Mouse (Mus musculus): Measurements from ENCODE around the gene Fbxo10.
"Not testable (repeated sequence)": the region's sequence is repeated elsewhere in the genome, so short reads cannot be mapped to it uniquely, and the experiment has no call there.

Fbxo10 gene

DNA sequence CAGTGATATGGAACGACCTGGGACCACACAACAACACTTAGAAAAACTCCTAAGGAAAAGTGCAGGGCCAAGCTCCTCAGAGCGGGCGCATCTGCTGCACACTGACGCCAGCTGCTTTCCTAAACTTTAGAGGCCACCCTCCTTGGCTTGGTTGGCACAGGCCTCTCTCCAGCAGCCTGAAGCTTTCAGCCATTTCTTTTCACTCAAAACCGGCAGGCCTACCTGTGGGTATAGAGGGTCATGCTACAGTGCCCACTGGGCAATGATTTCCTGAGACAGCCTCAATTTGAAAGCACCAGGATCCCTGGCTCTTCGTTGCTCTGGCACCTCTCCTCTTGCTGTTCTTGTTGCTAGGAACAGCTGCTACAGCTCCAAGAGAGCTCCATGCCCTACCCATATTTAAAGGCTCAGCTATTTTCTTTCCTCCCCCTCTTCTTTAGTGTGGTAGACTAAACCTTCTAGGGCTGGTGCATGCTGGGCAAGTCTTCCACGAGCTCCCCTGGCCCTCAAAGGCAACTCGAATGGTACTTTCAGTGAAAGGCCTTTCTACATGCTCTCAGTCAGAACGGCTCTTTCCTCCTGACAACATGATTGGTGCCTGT is 37.0 kb downstream of the Fbxo10 start:
- DNase-seq: peak; percentile 26 to 34

DNA sequence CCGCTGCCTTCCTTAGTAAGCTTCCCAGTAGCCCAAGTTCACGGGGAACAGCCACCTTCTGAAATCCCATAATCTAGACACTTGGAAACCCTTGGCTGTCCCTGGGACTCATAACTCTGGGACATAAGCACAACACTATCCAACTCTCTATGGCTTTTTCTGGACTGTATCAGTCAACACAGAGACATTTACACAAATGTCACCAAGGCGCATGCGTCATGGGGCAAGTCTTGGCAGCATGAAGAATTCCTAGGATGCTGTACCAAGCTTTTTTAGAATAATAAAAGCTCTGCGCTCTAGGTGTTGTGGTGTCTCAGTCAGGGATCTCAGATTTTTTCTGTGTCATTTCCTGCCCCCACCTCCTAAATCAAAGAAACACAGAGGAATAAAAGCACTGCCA is 37.7 kb downstream of the Fbxo10 start:
- DNase-seq: no peak

DNA sequence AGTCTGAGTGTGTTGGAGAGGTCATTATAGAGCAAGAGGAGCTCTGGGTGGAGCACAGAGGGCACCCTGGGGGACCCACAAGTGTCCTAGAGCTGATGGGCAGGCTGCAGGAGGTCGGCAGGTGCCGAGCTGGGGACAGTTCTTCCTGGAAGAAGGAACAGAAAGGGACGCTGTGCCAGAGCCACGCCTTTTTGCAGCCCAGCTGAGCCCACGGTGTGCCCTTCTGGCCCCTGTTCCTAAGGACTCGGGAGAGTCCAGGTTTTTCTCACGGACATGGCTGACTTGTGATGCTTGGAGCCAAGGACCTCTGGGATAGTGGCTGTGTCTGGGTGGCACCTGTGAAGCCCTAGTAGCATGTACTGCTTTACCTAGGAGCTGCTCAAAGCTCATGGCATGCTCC is 43.6 kb downstream of the Fbxo10 start:
- no peak for DNase-seq

DNA sequence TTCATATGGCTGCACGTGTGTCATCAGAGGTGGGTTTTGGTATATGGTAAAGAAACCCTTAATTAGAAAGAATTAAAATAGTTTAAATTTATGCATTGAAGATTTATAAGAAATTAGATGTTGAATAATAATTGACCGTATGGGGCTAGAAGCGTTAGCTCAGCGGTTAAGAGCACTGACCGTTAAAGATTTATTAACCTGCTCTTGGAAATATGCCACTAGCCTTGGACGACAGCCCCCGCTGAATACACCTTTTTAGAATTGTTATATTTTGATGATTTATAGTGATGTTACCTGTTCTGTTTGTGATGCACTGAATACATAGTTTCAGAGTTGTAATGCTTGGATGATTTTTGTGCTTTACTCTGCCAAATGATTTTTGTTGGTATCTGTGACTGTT is 44.9 kb downstream of the Fbxo10 start:
- not testable (repeated sequence) for DNase-seq

GRCm38 (mm10) chr4:45038879-45039278 is 45.5 kb downstream of the Fbxo10 start:
- DNase-seq: not testable (repeated sequence)

GRCm38 (mm10) chr4:45037455-45038410 is 46.7 kb downstream of the Fbxo10 start:
- DNase-seq: no peak

- DNase-seq: no peak
These were observed 47.8 kb downstream of the Fbxo10 start for GRCm38 (mm10) chr4:45036571-45036970.

GRCm38 (mm10) chr4:45036048-45036447 is 48.4 kb downstream of the Fbxo10 start:
- DNase-seq: no peak

DNA sequence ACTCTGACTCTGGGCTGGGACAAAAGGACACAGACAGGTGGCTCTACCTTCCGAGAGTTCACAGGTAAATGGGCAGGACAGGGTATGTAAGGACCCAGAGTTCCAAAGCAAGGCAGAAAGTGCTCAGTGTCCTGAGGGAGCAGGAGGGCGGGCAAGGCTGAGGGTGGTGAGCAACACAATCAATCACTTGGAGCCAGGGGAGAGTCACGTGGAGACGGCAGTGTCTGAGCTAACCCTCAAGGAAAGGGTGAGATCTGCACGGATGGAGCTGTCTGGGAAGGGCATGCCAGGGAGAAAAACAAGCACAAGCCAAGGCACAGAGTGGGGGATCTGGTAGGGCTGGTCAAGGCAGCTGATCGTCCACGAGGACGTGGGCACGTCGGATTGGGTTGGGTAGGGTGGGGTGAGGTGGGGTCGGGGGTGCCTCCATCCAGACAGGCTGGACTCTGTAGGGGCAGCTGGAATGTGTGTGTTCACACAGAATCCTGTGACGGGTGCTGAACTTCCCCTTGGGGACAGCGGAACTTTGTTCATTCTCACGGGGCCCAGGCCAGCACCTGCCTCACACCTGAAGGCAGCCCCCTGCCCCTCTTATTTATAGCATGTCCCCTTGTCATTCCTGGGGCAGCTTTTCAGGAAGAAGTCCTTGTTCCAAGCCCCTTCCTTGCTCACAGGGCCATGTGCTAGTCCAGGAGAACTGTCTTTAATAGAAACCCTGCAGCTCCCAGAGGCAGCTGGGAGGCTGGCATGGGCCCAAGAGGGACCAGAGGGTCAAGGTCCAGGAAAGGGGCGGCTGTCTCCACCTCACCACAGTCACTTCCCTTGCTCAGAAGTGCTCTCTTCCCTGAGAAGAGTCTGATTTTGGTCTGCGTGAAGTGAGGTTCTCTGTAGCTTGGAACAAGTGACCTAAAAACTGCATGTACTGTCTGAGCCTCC is 49.4 kb downstream of the Fbxo10 start:
- no peak for DNase-seq

DNA sequence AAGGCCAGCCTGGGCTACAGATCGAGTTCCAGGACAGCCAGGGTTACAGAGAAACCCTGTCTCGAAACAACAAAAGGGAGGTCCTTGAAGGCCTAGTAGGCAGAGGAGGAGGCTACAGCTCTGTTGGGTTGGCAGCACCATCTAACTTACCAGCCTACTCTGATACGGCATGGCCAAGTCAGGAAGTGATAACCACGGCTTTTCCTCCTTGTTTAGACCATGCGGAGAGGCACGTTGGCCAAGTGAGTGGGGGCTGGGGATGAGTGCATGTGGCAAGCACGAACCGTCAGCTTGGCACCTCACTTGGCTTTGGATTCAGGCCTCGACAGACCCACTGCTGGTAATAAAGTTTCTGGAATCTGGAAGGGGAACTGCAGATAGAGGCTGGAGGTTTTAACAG is 51.8 kb downstream of the Fbxo10 start:
- DNase-seq: no peak

DNA sequence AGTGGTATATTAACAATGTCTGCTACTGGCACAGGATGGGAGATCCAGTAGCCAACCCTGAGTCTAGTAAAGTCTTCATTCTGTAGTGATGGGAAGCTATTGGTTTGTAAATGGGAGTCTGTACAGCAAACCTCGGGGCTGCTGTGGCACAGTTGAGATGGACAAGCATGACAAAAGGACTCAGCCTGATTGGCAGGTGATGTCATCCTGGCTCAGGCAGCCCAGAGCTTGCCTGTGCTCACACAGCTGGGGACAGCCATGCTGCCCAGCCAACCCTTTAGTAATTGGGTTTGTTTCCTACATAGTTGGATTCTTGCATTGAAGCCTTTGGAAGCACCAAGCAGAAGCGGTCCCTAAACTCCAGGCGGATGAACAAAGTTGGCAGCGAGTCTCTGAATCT is 57.9 kb downstream of the Fbxo10 start:
- DNase-seq: no peak

GRCm38 (mm10) chr4:45019009-45019408 is 65.4 kb downstream of the Fbxo10 start:
- DNase-seq: peak in 1 of 2 experiments; percentile 23

- peak; percentile 84 to 86 for DNase-seq
These were observed 65.9 kb downstream of the Fbxo10 start, which contains the start of gene Polr1e for GRCm38 (mm10) chr4:45018452-45018980. Polr1e (plus strand) TSS chr4:45018583.

DNA sequence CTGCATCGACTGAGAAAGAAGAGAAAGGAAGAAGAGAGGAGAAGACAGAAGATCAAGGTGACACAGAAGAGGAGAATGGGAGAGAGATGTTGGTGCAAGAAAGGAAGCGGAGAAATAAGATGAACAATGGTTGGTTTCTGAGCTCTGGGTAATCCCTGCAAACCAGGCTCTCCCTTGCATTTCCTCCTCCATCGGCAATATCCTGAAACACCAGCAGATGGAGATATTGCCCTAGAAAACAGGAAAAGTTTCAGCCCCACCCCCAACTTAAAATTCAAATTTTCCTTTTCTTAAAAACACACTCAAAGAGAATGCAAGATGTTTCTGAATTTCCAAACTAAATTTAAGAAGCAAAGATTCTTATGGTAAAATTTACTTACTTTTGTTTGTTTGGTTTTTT is 68.8 kb downstream of the Fbxo10 start:
- DNase-seq: peak; percentile 78 to 80

DNA sequence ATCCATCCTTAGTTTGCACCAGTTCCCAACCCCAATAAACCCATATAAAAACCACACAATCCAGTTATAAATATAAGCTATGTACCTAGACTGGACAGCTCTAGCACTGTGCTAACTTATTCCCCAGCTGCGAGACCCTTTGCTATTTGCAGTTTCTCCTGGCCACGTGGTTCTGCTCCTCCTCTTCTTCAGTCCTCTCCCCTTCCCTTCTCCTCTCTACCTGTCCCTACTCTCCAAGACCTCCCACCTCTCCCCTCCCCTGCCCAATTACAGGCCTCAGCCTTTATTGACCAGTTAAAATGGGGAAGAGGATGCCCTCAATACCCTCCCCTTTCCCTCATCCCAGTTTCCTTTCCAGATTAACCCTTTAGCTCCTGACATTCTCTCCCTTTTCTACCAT is 70.9 kb downstream of the Fbxo10 start:
- no peak for DNase-seq

GRCm38 (mm10) chr4:45013031-45013431 is 71.4 kb downstream of the Fbxo10 start:
- no peak for DNase-seq

- peak; percentile 99 for DNase-seq
These were observed 72.1 kb downstream of the Fbxo10 start, which contains the start of gene Zbtb5 for GRCm38 (mm10) chr4:45012105-45012975. Zbtb5 (minus strand) TSS chr4:45012412.

DNA sequence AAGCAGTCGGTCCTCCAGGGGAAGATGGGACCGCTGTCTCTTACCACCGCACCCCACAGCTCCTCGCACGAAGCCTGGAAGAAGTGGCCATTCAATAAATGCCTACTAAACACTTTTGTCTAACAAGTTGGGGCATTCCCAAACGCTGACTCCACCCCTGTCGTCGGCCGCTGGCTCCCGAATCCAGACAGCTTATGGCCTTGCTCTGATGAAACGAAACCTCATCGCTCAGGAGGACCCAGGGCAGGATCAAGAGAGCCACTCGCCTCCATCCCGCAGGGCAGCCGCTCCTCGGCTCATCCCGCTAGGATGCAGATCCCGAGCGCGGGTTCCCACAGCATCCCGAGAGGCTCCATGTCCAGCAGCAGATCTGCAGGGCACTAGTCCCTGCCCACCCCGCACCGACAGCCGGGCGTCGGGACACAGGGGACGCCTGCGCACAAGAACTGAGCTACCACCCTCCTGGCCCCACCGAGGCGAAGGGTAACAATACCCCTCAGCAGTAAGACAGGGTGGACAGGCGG is 72.8 kb downstream of the Fbxo10 start:
- no peak for DNase-seq

DNA sequence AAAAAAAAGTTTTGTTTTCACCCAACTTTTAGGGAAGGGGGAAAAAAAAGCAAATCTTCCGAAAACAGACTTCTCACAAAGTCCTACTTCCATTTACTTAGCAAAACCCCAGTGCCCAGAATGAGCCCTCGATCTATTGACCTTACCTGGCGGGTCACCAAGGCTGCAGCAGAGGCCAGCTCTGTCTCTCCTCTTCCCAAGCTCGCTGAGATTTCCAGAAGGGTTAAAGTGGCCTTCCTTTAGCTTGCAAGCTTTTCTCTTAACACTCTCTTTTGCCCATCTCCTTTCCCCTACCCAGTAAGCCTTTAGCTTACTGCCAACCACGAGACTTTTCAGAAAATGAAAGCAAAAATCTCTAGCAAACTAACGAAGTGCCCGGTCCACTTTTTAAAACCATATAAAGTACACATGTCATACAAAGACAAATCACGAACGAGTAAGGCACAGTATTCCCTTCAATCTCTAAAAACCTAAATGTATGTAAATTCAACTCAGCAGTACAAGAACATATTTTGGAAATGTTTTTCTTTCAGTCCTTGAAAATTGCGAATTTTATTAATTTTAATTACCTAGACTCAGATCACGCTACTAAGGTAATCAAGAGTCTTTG is 73.5 kb downstream of the Fbxo10 start:
- peak; percentile 40 to 52 for DNase-seq

- DNase-seq: no peak
These were observed 79.0 kb downstream of the Fbxo10 start for GRCm38 (mm10) chr4:45005452-45005851.

- no peak for DNase-seq
These were observed 84.4 kb downstream of the Fbxo10 start for GRCm38 (mm10) chr4:45000001-45000400.

Measured in cerebellum, postnatal 14 days (tissue).